Mouse (Mus musculus): ENCODE measurements around the gene Sept10.

Gene Sept10

DNA sequence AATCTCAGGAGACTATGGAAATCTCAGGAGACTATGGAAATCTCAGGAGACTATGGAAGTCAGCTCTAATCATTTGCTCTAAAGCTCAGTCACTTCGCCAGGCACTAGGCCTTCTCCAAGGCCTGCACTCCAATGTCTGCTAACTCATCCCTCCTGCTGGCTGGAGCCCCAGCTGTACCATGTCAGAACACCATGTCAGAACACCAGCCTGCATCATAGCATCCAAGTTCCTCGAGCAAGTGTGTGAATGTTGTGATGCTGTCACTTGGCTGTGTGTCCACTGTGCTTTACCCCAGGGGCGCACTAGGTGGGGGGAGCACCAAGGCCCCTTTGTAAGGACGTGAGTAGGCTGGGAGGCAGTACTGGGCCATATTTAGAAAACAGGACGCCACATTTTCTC, 104.1 kb downstream of the Sept10 start:
- no peak for TF ChIP-seq GATA4 (IDR thresholded peaks at IDR 0.05; ENCODE audit: insufficient replicate concordance, low read length)

DNA sequence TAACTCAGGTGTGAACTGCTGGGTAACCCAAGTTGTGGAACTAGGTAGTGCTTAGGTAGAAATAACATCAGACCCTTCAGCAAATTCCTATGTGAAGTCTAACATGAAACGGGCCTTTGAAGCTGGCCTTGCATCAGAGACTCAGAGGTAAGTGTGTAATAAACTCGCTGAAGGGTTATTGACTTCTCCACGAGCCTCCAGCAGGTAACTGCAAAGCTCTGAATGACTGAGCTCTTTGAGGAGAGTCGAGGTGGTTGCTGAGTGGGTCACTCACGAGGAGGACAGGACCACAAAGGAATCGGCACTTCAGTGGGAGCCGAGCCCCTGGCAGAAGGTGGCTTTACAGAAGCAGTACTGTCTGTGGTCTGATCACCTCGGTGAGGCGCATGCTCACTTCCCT, 105.3 kb downstream of the Sept10 start:
- TF ChIP-seq GATA4 (IDR thresholded peaks at IDR 0.05; ENCODE audit: insufficient replicate concordance, low read length): no peak

DNA sequence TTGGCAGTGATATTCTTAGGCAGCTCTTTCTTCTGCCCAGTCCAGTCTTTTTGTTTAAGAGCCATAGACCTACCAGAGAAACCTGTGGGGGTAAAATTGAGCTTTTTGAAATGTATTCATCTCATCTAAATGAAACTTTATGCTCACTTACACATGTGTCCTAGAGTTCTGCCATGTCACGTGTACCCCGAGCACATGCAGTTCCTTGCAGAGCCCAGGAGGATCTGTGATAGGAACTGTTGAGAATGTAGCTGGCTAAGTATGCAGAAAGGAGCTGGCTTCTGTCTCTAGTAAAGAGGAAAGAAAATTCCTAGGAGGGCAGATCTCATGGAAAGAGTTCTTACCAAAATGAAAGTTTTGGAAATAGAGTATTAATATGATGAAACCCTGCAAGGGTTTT, 106.0 kb downstream of the Sept10 start:
- no peak for TF ChIP-seq GATA4 (IDR thresholded peaks at IDR 0.05; ENCODE audit: insufficient replicate concordance, low read length)

DNA sequence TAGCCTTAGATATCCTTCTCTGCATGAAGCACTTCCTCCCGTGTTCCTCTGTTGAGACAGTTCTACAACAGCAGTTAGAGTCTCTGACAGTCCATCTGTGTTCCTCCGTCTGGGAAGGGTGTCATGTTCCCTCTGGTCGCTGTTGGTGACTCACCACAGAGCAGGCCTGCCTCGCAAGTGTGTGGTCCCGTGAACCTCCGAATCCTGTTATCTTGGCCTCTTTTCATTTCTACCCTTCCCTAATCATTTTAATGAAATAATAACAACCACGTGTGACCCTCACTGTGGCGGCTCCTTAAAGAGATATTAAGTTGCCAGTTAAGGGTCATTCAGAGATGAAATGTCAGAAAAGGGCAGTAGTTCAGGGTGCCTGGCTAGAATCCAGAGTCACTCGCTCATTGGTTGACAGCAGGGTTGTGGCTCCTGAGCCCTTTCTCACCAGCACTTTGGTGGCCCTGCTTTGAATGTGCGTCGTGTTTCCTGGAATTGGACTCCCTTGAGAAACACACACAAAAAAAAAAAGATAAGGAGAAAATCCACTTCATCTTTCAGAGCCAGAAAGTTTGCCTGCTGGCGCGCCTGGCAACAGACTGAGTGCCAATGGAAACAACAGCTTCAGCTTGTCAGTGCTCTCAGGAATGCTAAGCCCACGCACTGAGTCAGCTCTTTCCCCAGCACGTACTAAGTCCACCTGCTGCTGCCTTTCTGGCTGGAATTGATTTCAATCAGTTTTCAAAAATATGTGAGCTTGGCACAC, 106.9 kb downstream of the Sept10 start:
- TF ChIP-seq GATA4 (IDR thresholded peaks at IDR 0.05; ENCODE audit: insufficient replicate concordance, low read length): no peak

DNA sequence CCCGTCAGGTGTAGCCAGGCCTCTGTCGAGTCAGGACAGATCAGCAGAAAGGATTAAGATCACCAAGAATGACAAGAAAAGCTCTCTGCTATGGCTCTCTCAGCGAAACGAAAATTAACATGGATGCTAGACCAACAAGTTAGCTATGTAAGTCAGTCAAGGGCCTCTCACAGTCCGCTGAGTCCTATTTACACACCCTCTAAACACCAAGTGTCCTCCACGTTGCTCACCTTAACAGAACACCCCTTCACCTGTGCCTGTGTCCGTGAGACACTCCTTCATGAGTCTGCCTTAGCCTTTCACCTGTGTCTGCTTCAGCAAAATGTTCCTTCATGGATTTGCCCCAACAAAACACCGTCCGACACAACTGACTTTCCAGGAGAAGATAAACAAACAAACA, 108.3 kb downstream of the Sept10 start:
- no peak for TF ChIP-seq GATA4 (IDR thresholded peaks at IDR 0.05; ENCODE audit: insufficient replicate concordance, low read length)

DNA sequence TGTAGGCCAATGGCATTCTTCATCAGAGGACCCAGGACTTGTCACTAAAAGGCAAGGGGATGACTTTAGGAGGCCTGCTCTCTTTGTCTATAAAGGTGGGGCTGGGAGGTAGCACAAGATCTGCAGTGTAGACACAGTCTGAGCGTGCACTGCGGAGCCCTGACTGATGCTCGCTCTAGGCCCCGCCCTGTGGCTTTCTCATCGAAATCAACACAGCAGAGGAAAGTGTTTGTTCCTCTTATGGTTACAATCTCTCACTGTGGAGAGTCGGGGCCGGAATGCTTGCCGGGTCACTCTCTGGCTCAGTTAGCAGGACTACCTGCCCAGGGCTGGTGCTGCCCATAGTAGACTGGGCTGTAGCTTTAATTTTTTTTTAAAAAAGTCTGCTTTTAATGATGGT, 108.9 kb downstream of the Sept10 start:
- no peak for TF ChIP-seq GATA4 (IDR thresholded peaks at IDR 0.05; ENCODE audit: insufficient replicate concordance, low read length)

DNA sequence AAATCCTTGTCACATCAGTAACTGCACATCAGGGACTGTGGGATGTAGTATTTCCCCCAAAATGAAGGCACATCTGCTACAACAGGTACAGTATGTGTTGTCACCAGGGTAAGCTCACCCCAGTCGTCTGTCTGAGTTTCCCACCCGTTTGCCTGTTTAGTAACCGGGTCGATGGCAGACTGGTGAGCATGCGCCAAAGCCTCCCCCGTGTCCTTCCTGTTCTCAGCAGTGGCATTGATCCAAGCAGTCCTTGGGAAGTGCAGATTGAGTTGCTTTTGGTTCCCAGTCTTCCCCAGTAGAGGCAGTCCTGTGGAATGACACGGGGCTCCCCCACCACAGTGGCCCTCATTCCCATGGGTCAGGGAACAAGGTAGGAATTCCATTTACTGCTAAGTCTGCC, 111.3 kb downstream of the Sept10 start:
- TF ChIP-seq GATA4 (IDR thresholded peaks at IDR 0.05; ENCODE audit: insufficient replicate concordance, low read length): no peak

DNA sequence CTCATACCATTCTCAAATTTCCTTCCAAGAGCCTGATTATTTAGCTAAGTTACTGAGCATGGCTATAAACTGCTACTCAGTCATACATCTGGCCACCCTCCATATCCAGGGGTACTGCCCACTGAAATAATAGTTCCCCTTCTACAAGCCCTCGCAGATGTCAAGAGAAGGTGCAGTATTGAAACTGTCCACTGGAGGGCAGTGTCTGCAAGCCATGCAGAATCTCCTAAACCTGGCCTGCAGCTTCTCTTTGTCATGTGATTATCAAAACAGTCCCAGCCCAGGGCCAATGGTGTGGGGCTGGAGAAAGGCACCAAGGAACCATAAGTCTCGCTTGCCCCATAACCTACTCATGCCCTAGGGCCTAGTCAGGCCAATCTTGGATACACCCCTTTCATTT, 112.6 kb downstream of the Sept10 start:
- no peak for TF ChIP-seq GATA4 (IDR thresholded peaks at IDR 0.05; ENCODE audit: insufficient replicate concordance, low read length)

DNA sequence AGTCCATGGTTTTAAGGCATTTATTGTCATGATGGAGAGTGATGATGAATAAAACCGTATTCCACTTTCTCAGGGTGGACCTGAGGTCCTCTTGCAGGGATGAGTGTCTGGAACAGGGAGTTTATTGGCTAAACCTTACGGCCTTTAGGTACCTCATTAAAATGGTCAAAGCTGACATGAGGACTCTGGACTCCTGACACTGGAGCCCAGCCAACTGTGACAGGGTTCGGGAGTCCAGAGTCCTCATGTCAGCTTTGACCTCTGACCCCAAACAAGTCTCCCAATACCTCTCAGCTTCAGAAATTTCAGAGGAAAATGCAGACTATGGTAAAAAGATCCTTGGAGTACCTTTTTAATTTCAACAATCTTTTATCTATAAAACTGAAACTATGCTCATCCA, 115.0 kb downstream of the Sept10 start:
- TF ChIP-seq GATA4 (IDR thresholded peaks at IDR 0.05; ENCODE audit: insufficient replicate concordance, low read length): no peak

DNA sequence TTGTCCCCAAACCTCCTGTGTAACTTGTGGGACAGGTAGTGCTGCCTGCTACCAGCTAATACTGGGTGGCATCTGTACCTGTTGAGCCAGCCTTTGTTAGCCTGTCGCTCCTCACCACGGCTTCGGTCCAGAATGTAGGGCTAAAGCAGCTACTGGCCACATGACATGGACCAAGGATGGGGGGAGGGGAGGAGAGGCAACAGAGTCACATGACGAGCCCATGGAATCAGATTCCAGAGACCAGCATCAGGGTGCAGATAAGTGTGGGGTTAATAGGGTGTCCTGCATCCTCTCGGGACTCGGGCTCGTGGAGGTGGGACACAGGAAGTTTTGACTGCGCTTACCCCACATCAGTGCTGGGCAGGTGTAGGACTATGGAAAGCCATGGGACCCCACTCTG, 115.8 kb downstream of the Sept10 start:
- no peak for TF ChIP-seq GATA4 (IDR thresholded peaks at IDR 0.05; ENCODE audit: insufficient replicate concordance, low read length)

DNA sequence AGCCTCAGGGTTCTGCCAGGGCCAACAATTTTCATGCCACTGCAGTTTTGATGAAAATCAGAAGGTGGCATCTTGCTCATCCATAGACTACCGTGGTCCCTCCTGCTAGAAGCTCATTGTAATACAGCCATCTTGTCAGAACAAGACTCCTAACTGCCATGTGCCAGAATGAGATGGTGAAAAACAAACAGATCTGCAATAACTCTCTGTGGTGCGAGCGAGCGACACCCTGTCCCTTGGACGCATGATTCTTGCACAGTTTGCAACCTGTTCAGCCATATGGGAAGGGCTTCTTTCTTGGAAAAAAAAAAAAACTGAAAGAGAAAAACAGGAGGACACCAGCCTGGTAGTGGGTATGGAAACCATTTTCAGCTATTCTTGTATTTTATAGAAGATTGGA, 117.0 kb downstream of the Sept10 start:
- no peak for TF ChIP-seq GATA4 (IDR thresholded peaks at IDR 0.05; ENCODE audit: insufficient replicate concordance, low read length)

DNA sequence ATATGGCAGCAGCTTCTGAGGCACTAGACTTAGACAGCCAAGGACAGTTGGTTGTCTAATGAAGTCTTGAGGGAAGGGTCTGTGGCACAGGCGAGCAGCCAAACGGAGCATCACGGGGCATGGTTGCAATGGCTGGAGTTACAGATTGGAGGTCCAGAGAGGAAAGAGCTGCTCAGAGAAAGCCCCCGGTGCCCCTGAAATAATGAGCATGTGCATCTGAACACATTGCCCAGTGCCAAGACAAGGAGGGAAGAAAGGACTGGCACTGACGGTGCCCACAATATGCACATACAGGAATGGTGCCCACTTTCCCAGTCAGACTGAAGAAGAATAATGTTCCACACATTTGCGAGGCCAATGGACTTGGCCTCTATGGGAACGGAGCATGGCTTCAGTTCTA, 129.7 kb downstream of the Sept10 start:
- no peak for TF ChIP-seq GATA4 (IDR thresholded peaks at IDR 0.05; ENCODE audit: insufficient replicate concordance, low read length)

Data from liver, adult (tissue).